Mouse (Mus musculus): ENCODE data around the gene Csf2. TPM values are rescaled to one million over a fixed set of nuclear protein-coding genes. Genes with fewer than 3 reads are reported as not detected.

Gene Csf2
- polyA plus RNA-seq, 1 experiment, result not detected

GRCm38 (mm10) chr11:54216091-54216490 lies 33.4 kb downstream of the Csf2 start:
- Histone ChIP-seq H3K4me1 (ENCODE audit: control insufficient read depth, insufficient read depth, low read length) (0 out of 2 replicates have a peak, but pooled peaks cover 1% of the 10 kb centered on the region), H3K4me3 (ENCODE audit: insufficient read depth, low read length) (no peak overlapping the region), H3K27ac (ENCODE audit: insufficient read depth, low read length) (no peak overlapping the region)
- TF ChIP-seq CTCF (IDR thresholded peaks at IDR 0.05; ENCODE audit: extremely low read depth, insufficient read depth, low read length) (no peak), POLR2A (IDR thresholded peaks at IDR 0.05; ENCODE audit: extremely low read depth, insufficient read depth, low read length) (no peak)

GRCm38 (mm10) chr11:54214499-54215443 lies 34.7 kb downstream of the Csf2 start:
- no peak overlapping the region for H3K4me3 ChIP-seq (ENCODE audit: insufficient read depth, low read length)
- no peak overlapping the region for H3K27ac ChIP-seq (ENCODE audit: insufficient read depth, low read length)
- H3K4me1 ChIP-seq (ENCODE audit: control insufficient read depth, insufficient read depth, low read length), result 0 out of 2 replicates have a peak, but pooled peaks cover 1% of the 10 kb centered on the region
- TF ChIP-seq POLR2A (IDR thresholded peaks at IDR 0.05; ENCODE audit: extremely low read depth, insufficient read depth, low read length), result no peak

GRCm38 (mm10) chr11:54213631-54214030 lies 35.8 kb downstream of the Csf2 start:
- H3K4me3 ChIP-seq (ENCODE audit: insufficient read depth, low read length), result no peak overlapping the region
- H3K4me1 ChIP-seq (ENCODE audit: control insufficient read depth, insufficient read depth, low read length), result 0 out of 2 replicates have a peak, but pooled peaks cover 1% of the 10 kb centered on the region
- TF ChIP-seq POLR2A (IDR thresholded peaks at IDR 0.05; ENCODE audit: extremely low read depth, insufficient read depth, low read length) (no peak), CTCF (IDR thresholded peaks at IDR 0.05; ENCODE audit: extremely low read depth, insufficient read depth, low read length) (no peak)
- H3K27ac ChIP-seq (ENCODE audit: insufficient read depth, low read length), result no peak overlapping the region

GRCm38 (mm10) chr11:54206993-54207392 lies 42.5 kb downstream of the Csf2 start:
- Histone ChIP-seq H3K4me1 (ENCODE audit: control insufficient read depth, insufficient read depth, low read length) (no peaks in the 10 kb centered on the region), H3K27ac (ENCODE audit: insufficient read depth, low read length) (no peak overlapping the region), H3K4me3 (ENCODE audit: insufficient read depth, low read length) (no peak overlapping the region)
- TF ChIP-seq POLR2A (IDR thresholded peaks at IDR 0.05; ENCODE audit: extremely low read depth, insufficient read depth, low read length) (no peak), CTCF (IDR thresholded peaks at IDR 0.05; ENCODE audit: extremely low read depth, insufficient read depth, low read length) (no peak)

- Histone ChIP-seq H3K27ac (ENCODE audit: insufficient read depth, low read length) (no peak overlapping the region), H3K4me3 (ENCODE audit: insufficient read depth, low read length) (no peak overlapping the region), H3K4me1 (ENCODE audit: control insufficient read depth, insufficient read depth, low read length) (no peaks in the 10 kb centered on the region)
- TF ChIP-seq POLR2A (IDR thresholded peaks at IDR 0.05; ENCODE audit: extremely low read depth, insufficient read depth, low read length) (no peak), CTCF (IDR thresholded peaks at IDR 0.05; ENCODE audit: extremely low read depth, insufficient read depth, low read length) (no peak)
Measured at GRCm38 (mm10) chr11:54205366-54205765, 44.1 kb downstream of the Csf2 start.

- no peaks in the 10 kb centered on the region for H3K4me1 ChIP-seq (ENCODE audit: control insufficient read depth, insufficient read depth, low read length)
- TF ChIP-seq POLR2A (IDR thresholded peaks at IDR 0.05; ENCODE audit: extremely low read depth, insufficient read depth, low read length) (no peak), CTCF (IDR thresholded peaks at IDR 0.05; ENCODE audit: extremely low read depth, insufficient read depth, low read length) (no peak)
- H3K27ac ChIP-seq (ENCODE audit: insufficient read depth, low read length), result no peak overlapping the region
- H3K4me3 ChIP-seq (ENCODE audit: insufficient read depth, low read length), result no peak overlapping the region
Measured at GRCm38 (mm10) chr11:54204781-54205180, 44.7 kb downstream of the Csf2 start.

- Histone ChIP-seq H3K4me3 (ENCODE audit: insufficient read depth, low read length) (no peak overlapping the region), H3K27ac (ENCODE audit: insufficient read depth, low read length) (no peak overlapping the region), H3K4me1 (ENCODE audit: control insufficient read depth, insufficient read depth, low read length) (no peaks in the 10 kb centered on the region)
- TF ChIP-seq POLR2A (IDR thresholded peaks at IDR 0.05; ENCODE audit: extremely low read depth, insufficient read depth, low read length) (no peak), CTCF (IDR thresholded peaks at IDR 0.05; ENCODE audit: extremely low read depth, insufficient read depth, low read length) (peak; percentile 52)
Measured at GRCm38 (mm10) chr11:54203162-54203561, 46.3 kb downstream of the Csf2 start.

- TF ChIP-seq CTCF (IDR thresholded peaks at IDR 0.05; ENCODE audit: extremely low read depth, insufficient read depth, low read length), result no peak
- no peak for TF ChIP-seq POLR2A (IDR thresholded peaks at IDR 0.05; ENCODE audit: extremely low read depth, insufficient read depth, low read length)
- Histone ChIP-seq H3K27ac (ENCODE audit: insufficient read depth, low read length) (no peak overlapping the region), H3K4me1 (ENCODE audit: control insufficient read depth, insufficient read depth, low read length) (no peaks in the 10 kb centered on the region), H3K4me3 (ENCODE audit: insufficient read depth, low read length) (no peak overlapping the region)
Measured at GRCm38 (mm10) chr11:54201881-54202685, 47.4 kb downstream of the Csf2 start.

- Histone ChIP-seq H3K4me1 (ENCODE audit: control insufficient read depth, insufficient read depth, low read length) (no peaks in the 10 kb centered on the region), H3K27ac (ENCODE audit: insufficient read depth, low read length) (no peak overlapping the region), H3K4me3 (ENCODE audit: insufficient read depth, low read length) (no peak overlapping the region)
- TF ChIP-seq POLR2A (IDR thresholded peaks at IDR 0.05; ENCODE audit: extremely low read depth, insufficient read depth, low read length), result no peak
- TF ChIP-seq CTCF (IDR thresholded peaks at IDR 0.05; ENCODE audit: extremely low read depth, insufficient read depth, low read length), result no peak
Measured at GRCm38 (mm10) chr11:54201287-54201773, 48.1 kb downstream of the Csf2 start.

Other genes starting within 250 kb of the Csf2 start
- 6.8 and 7.6 TPM in 2 replicates for gene Slc22a4, start 221.6 kb downstream of the Csf2 start, polyA plus RNA-seq (2012; rRNA removed)
- gene Pdlim4, start 180.7 kb downstream of the Csf2 start, polyA plus RNA-seq (2012; rRNA removed), result 21.2 and 22.1 TPM in 2 replicates
- 16.2 and 17.2 TPM in 2 replicates for gene P4ha2, start 149.6 kb downstream of the Csf2 start, polyA plus RNA-seq (2012; rRNA removed)
- gene Il3, start 17.6 kb upstream of the Csf2 start, polyA plus RNA-seq (2012; rRNA removed), result not detected in 2 replicates
- 191 and 192 TPM in 2 replicates for gene Acsl6, start 54.1 kb upstream of the Csf2 start, polyA plus RNA-seq (2012; rRNA removed)
- gene Meikin, start 121.0 kb upstream of the Csf2 start, polyA plus RNA-seq (2012; rRNA removed), result not detected in 2 replicates
- gene Fnip1, start 188.5 kb upstream of the Csf2 start, polyA plus RNA-seq (2012; rRNA removed), result 15.8 and 16.5 TPM in 2 replicates